Mouse (Mus musculus) thymus, adult 2 months (tissue): ENCODE measurements around the gene Slc35f2.

ENCODE experiments used
- CTCF ChIP-seq: fragments of 200-500 bp; IDR thresholded peaks from 2 replicates; pipeline ENCODE4 v1.5.1; 2012; ENCODE audit warnings: mild to moderate bottlenecking, control low read depth, low read length, moderate library complexity, borderline replicate concordance; ENCODE audit not compliant: control insufficient read depth, poor library complexity, insufficient read depth; ENCODE audit errors: extremely low read depth
- POLR2A ChIP-seq: fragments of 200-500 bp; IDR thresholded peaks from 2 replicates; pipeline ENCODE4 v1.6.1; 2012; ENCODE audit warnings: mild to moderate bottlenecking, low read length, control low read depth, moderate library complexity; ENCODE audit not compliant: control insufficient read depth, poor library complexity, insufficient read depth; ENCODE audit errors: extremely low read depth

DNA sequence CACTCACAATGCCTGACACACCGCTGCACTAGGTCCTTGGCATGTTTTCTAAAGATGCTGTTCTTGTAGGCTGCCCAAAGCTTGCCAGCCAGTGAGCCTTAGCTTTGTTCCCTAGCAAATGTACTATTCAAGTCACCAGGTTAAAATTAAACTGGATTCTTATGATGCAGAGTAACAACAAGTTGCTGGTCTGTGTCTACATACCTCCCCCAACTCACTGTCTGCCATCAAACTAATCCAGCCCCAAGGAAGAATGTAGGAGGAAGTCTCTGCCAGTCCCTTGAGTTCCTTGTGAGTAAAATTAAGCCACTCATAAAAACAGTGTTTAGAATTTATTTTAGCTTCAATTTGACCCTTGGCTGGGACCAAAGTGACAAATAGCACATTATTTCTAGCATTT is 82.3 kb downstream of the Slc35f2 start:
- TF ChIP-seq POLR2A (no peak), CTCF (no peak)
